Mouse (Mus musculus) neutrophil, adult 5-6 weeks (primary cell): ENCODE data around the gene Smoc2. TPM values are rescaled to one million over a fixed set of nuclear protein-coding genes. Genes with fewer than 3 reads are reported as not detected.

ENCODE experiments used
- ATAC-seq: fragments of 151-379, 151-347 bp; 2 replicates; pipeline ENCODE4 v1.8.0; 2017; ENCODE audit warnings: mild to moderate bottlenecking, moderate TSS enrichment; ENCODE audit not compliant: insufficient number of reproducible peaks, poor library complexity, low FRiP score, severe bottlenecking; ENCODE audit errors: extremely low read depth
- total RNA-seq: library from RNA; stranded (forward); fragments of 200-1000 nt; gene quantifications from 2 replicates; pipeline ENCODE4 v1.2.3, GENCODE M21; 2017

The Smoc2 gene
- total RNA-seq, 1 experiment from 2014 or later: not detected

GRCm38 (mm10) chr17:14268001-14268400, 11.3 kb upstream of the Smoc2 start:
- ATAC-seq: no peak

- ATAC-seq: no peak
These were observed 5.9 kb upstream of the Smoc2 start for GRCm38 (mm10) chr17:14273386-14273785.

- no peak for ATAC-seq
These were observed 2.0 kb upstream of the Smoc2 start for GRCm38 (mm10) chr17:14277310-14277709.

GRCm38 (mm10) chr17:14279966-14280300, 627 bp downstream of the Smoc2 start:
- ATAC-seq: no peak

GRCm38 (mm10) chr17:14280425-14280833, 1.1 kb downstream of the Smoc2 start:
- no peak for ATAC-seq

GRCm38 (mm10) chr17:14288015-14288616, 8.8 kb downstream of the Smoc2 start:
- ATAC-seq: no peak

GRCm38 (mm10) chr17:14293617-14294016, 14.3 kb downstream of the Smoc2 start:
- ATAC-seq: no peak

GRCm38 (mm10) chr17:14295146-14295545, 15.8 kb downstream of the Smoc2 start:
- ATAC-seq: no peak

- no peak for ATAC-seq
These were observed 21.1 kb downstream of the Smoc2 start for GRCm38 (mm10) chr17:14300361-14300760.

GRCm38 (mm10) chr17:14301491-14302344, 22.4 kb downstream of the Smoc2 start:
- no peak for ATAC-seq

- ATAC-seq: no peak
These were observed 23.1 kb downstream of the Smoc2 start for GRCm38 (mm10) chr17:14302356-14302755.

- ATAC-seq: no peak
These were observed 24.4 kb downstream of the Smoc2 start for GRCm38 (mm10) chr17:14303722-14304121.

GRCm38 (mm10) chr17:14309884-14310283, 30.6 kb downstream of the Smoc2 start:
- ATAC-seq: no peak

GRCm38 (mm10) chr17:14312440-14312839, 33.1 kb downstream of the Smoc2 start:
- no peak for ATAC-seq

- no peak for ATAC-seq
These were observed 35.0 kb downstream of the Smoc2 start for GRCm38 (mm10) chr17:14314308-14314707.

GRCm38 (mm10) chr17:14316536-14316935, 37.2 kb downstream of the Smoc2 start:
- ATAC-seq: no peak

- no peak for ATAC-seq
These were observed 38.1 kb downstream of the Smoc2 start for GRCm38 (mm10) chr17:14317439-14317838.

- ATAC-seq: no peak
These were observed 46.9 kb downstream of the Smoc2 start for GRCm38 (mm10) chr17:14326156-14326555.

GRCm38 (mm10) chr17:14328037-14328436, 48.7 kb downstream of the Smoc2 start:
- no peak for ATAC-seq

GRCm38 (mm10) chr17:14330498-14330897, 51.2 kb downstream of the Smoc2 start:
- ATAC-seq: no peak
